Mouse (Mus musculus): ENCODE results near the gene Prkg1.

The Prkg1 gene

DNA sequence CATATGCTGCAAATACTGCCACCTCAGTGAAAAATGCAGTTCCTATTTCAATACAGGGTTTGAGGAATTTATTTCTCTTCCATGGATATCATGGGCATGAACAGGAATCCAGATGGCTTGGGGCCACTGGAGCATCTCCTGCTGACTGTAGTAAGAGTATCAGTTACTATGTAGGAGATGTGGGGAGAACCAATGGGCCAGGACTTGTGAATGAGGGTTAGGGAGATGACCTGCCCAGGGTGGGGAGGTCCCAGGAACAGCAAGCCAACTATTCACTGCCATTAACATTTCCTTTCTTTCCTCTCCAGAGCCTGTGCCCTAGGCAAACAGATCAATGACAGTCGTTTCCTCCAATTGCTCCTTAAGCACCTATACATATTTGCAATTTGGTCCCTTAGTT is 593.8 kb downstream of the Prkg1 start:
- no peak for DNase-seq (ENCODE audit: low spot score in 2 of 2)

- no peak for DNase-seq (ENCODE audit: low spot score in 2 of 2)
Observed at GRCm38 (mm10) chr19:31158944-31159460, 605.8 kb downstream of the Prkg1 start.

DNA sequence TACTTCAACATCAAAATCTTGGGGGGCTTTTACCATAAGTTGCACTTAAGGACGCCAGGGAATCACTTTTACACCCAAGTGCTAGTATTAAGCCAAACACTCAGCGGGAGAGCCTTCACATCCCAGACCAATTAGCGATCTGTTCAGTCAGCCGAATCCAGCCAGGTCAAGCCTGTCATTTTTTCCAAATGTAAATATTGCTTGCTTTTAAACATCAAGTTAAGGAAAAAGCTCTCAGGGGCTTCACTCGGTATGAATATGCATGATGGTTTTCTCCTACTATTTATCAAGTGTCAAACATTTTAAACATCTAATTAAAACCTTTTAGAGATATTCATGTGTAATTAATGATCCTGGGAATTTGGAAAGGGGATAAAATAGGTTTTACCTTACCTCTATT is 611.4 kb downstream of the Prkg1 start:
- no peak for DNase-seq (ENCODE audit: low spot score in 2 of 2)

- DNase-seq (ENCODE audit: low spot score in 2 of 2): no peak
Observed at GRCm38 (mm10) chr19:31149902-31150301, 614.9 kb downstream of the Prkg1 start.

- peak; percentile 8 to 45 for DNase-seq (ENCODE audit: low spot score in 2 of 2)
Observed at GRCm38 (mm10) chr19:31147457-31147856, 617.4 kb downstream of the Prkg1 start.

GRCm38 (mm10) chr19:31146156-31146555 is 618.7 kb downstream of the Prkg1 start:
- peak in 1 of 2 experiments; percentile 10 for DNase-seq (ENCODE audit: low spot score in 2 of 2)

- no peak for DNase-seq (ENCODE audit: low spot score in 2 of 2)
Observed at GRCm38 (mm10) chr19:31141905-31142304, 622.9 kb downstream of the Prkg1 start.

DNA sequence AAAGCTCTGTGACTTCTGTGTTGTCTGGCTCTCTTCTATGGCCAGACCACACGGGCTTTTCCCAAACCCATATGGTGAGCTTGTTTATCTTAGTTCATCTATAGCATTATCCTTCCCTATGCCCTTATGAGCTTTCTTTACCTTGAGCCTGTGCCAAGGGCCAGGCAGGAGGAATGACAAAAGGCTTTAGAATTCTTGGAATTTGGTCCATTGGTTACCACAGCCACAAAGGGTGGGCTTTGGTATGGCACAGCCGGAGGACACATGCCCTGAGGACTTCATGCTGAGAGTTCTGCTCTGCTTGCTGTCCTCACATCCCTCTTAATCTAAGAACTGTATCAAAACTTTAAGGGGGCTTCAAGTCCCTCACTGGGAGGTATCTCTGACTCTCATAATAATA is 628.5 kb downstream of the Prkg1 start:
- DNase-seq (ENCODE audit: low spot score in 2 of 2): no peak

DNA sequence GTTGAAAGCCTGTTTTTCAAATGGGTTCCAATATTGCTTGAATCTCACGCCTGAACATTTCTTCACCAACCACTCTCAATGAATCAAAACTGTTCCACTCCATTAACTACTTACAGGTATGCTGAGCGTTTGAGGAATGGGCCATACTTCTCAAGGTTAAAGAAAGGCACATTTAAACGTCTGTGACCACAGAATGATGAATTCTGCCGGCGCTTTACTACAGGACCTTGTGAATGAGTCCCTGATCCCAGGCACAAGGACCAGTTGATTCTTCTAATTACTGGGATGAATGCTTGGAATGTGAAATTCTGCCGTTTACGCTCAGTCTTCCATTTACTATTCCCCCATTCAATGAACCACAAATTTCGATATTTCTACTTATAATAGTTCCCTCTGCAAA is 632.2 kb downstream of the Prkg1 start:
- DNase-seq (ENCODE audit: low spot score in 2 of 2): no peak

DNA sequence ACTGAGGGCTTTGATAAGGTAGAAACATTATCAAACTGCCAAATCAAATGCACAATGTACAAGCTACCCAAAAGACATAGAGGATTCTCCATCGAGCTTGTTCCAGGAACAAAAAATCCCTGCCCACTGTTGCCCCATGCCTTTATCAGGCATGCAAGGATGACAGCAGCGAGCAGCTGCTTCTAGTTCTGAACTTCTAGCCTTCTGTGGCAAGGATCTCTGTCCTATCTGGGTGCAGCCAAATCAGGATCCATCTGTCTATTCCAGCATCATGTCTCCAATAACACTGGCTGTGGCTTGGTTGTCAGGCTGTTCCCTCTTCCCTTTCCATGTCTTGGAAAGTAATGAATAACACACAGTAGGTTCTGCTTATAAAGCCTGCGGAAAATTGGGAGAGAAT is 640.2 kb downstream of the Prkg1 start:
- no peak for DNase-seq (ENCODE audit: low spot score in 2 of 2)

DNA sequence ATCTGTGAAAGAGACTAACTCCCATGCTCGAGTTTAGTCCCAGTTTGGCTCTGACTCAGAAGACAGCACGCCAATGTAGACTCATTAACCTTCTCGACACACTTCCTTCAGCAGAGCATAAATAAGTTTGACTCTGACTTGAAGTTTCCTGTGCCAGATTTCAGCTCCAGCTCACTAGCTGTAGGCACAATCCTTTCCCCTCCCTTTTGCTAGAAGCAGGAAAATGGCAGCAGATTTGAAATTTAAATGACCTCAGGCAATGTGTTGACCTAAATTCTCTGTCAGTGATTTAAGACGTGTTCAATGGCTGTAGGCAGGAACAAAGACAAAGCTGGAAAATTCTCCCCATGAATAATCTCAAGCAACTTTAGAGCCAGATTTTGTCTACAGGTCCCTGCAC is 650.1 kb downstream of the Prkg1 start:
- peak; percentile 31 to 45 for DNase-seq (ENCODE audit: low spot score in 2 of 2)

DNA sequence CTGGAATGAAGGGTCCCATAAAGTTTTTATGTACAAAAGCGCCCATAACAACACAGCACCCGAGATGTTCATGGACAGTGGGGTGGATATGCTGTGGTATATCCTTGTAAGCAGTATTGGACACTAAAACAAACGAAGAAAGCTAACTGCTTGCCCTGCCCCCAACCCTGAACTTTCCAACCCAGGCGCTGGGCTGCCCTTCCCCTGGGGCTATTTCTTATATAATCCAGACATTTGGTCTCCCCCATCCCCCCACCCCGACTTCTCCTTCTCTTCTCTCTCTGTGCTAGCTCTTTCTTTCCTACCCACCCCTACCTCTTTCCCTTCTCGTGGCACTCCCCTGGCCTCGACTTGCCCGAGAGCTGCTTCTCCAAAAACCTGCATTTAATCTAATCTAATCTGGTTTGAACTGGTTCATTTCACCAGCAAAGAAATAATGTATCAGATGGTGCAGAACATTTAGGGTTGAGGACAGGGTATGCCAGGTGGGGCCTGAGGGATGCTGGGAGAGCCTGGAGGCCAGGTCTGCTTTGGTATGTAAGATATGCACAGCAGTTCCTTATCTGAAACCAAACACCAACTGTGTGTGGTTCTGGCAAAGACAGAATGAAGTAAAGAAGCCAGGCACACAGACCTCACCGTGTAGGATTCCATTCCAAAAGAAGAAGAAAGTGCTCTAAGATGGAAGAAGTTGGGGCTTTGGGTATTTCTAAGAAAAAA is 657.8 kb downstream of the Prkg1 start:
- no peak for DNase-seq (ENCODE audit: low spot score in 2 of 2)

GRCm38 (mm10) chr19:31106036-31106435 is 658.8 kb downstream of the Prkg1 start:
- DNase-seq (ENCODE audit: low spot score in 2 of 2): no peak

- no peak for DNase-seq (ENCODE audit: low spot score in 2 of 2)
Observed at GRCm38 (mm10) chr19:31104764-31105163, 660.1 kb downstream of the Prkg1 start.

- DNase-seq (ENCODE audit: low spot score in 2 of 2): no peak
Observed at GRCm38 (mm10) chr19:31099369-31099768, 665.5 kb downstream of the Prkg1 start.

- DNase-seq (ENCODE audit: low spot score in 2 of 2): no peak
Observed at GRCm38 (mm10) chr19:31097857-31098256, 667.0 kb downstream of the Prkg1 start.

DNA sequence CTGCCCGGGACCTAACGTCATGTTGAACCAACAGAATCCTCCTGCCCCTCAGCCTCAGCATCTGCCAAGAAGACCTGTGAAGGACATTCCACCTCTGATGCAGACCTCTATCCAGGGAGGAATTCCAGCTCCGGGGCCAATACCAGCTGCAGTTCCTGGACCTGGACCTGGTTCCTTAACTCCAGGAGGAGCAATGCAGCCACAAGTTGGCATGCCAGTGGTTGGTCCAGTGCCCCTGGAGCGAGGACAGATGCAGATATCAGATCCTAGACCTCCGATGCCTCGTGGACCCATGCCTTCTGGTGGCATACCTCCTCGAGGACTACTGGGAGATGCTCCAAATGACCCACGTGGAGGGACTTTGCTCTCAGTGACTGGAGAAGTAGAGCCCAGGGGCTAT is 681.1 kb downstream of the Prkg1 start:
- DNase-seq (ENCODE audit: low spot score in 2 of 2): no peak

- DNase-seq (ENCODE audit: low spot score in 2 of 2): peak; percentile 98 to 100
Observed at GRCm38 (mm10) chr19:31082662-31083429, 682.0 kb downstream of the Prkg1 start, which contains the start of gene Cstf2t. Gene Cstf2t, plus strand, starts transcription at chr19:31082837.

DNA sequence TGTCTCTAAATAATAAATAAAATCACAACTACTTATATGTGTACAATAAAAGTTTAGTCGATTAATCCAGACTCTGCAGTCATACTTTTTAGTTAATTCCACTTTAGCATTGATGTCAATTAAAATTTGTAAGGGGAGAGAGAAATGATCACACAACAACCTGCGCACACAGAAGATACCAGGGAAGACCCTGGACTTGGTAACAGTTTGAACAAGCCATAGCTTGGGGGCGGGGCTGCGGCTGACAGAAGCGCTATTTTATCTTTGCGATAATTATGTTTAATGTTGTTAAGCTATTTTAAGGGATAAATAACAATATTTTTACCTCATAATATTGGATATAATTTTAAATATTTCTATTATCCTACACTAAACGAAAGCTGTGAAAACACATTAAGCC is 682.6 kb downstream of the Prkg1 start:
- no peak for DNase-seq (ENCODE audit: low spot score in 2 of 2)

DNA sequence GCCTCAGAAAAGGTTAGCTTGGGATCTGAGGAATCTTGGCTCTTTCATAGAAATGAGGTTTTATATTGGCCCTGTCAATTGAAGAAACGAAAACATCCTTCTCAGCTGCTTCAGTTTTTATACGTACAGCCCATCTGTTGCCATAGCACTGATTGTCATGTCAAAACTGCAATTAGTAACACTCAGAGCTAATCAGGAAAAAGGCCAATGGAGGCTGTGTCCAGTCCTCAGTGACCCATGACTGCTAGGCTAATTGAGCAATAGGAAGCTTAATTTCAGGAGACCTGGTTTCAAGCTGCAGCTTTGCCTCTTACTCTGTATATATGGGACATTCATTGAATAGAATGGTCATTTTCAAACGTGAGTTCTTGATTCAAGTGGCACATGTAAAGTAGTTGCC is 686.6 kb downstream of the Prkg1 start:
- no peak for DNase-seq (ENCODE audit: low spot score in 2 of 2)

DNA sequence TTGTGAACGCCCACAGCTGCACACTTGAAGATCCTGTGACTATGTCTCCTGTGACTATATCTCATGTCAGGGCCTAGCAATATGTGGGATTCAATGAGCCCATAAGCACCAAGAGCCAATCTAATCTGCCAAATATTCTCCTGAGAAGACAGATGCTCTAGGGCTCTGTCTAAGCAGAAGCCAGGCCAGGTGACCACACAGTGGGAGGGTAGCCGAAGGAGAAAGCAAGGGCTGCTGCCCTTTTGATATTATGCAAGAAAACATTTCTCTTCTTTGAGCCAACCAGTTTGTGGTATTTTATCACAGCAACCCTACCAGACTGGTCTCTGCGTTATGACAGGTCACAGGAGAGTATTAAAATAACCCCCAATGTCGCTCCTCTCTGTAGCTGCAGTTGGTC is 688.7 kb downstream of the Prkg1 start:
- no peak for DNase-seq (ENCODE audit: low spot score in 2 of 2)

GRCm38 (mm10) chr19:31074717-31075063 is 690.1 kb downstream of the Prkg1 start:
- no peak for DNase-seq (ENCODE audit: low spot score in 2 of 2)

Measured in frontal cortex, postnatal 36 days (tissue).